Mouse (Mus musculus) spleen, adult 2 months (tissue): ENCODE measurements around the gene A230072I06Rik.

Source experiments
- CTCF ChIP-seq: fragments of 200-500 bp; IDR thresholded peaks from 2 replicates; pipeline ENCODE4 v1.5.1; 2011; ENCODE audit warnings: mild to moderate bottlenecking, inconsistent platforms; ENCODE audit not compliant: insufficient read depth, insufficient read length, insufficient replicate concordance; ENCODE audit errors: extremely low read depth
- POLR2A ChIP-seq: fragments of 200-500 bp; IDR thresholded peaks from 2 replicates; pipeline ENCODE4 v1.6.1; 2011; ENCODE audit warnings: low read depth, low read length, inconsistent platforms

DNA sequence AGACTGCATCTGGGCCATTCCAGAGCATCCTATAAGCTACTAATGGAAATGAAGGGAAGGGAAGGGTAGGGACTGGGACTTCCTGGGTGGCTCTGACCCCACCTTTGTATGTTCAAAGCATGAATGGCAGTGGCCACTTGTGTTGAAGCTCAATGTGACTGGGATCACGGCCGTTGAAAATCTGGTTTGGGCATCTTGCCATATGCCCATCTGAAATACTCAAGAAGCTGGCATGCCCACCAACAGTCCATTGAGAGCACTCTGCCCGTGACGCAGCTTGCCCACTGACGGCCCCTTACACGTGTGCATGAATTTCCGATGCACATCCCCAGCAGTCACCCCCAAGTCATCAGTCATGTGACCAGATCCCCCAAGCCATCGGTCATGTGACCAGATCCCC, 13.6 kb upstream of the A230072I06Rik start:
- TF ChIP-seq POLR2A (no peak), CTCF (no peak)
